Mouse (Mus musculus): Measurements from ENCODE around the gene Adam23.
A peak's percentile ranks its signal among the peaks of the same experiment; 100 is the strongest.

Adam23 gene

GRCm38 (mm10) chr1:63445656-63446046, at the start of gene Adam23:
Adam23 (plus strand) TSS chr1:63445891.
- peak; percentile 84 for DNase-seq

GRCm38 (mm10) chr1:63401130-63401529, 44.6 kb upstream of the Adam23 start:
- no peak for DNase-seq

GRCm38 (mm10) chr1:63403601-63404000, 42.1 kb upstream of the Adam23 start:
- DNase-seq, result peak; percentile 27

GRCm38 (mm10) chr1:63408344-63408743, 37.3 kb upstream of the Adam23 start:
- no peak for DNase-seq

- no peak for DNase-seq
Observed at GRCm38 (mm10) chr1:63418491-63418890, 27.2 kb upstream of the Adam23 start.

- no peak for DNase-seq
Observed at GRCm38 (mm10) chr1:63430668-63431067, 15.0 kb upstream of the Adam23 start.

GRCm38 (mm10) chr1:63431166-63431565, 14.5 kb upstream of the Adam23 start:
- no peak for DNase-seq

- no peak for DNase-seq
Observed at GRCm38 (mm10) chr1:63431842-63432241, 13.8 kb upstream of the Adam23 start.

- no peak for DNase-seq
Observed at GRCm38 (mm10) chr1:63434052-63434451, 11.6 kb upstream of the Adam23 start.

- DNase-seq, result no peak
Observed at GRCm38 (mm10) chr1:63437529-63437928, 8.2 kb upstream of the Adam23 start.

- DNase-seq, result no peak
Observed at GRCm38 (mm10) chr1:63442186-63442585, 3.5 kb upstream of the Adam23 start.

- DNase-seq, result no peak
Observed at GRCm38 (mm10) chr1:63442616-63443015, 3.1 kb upstream of the Adam23 start.

GRCm38 (mm10) chr1:63445149-63445609, 512 bp upstream of the Adam23 start:
- DNase-seq, result peak; percentile 42

GRCm38 (mm10) chr1:63446047-63446704, 485 bp downstream of the Adam23 start:
- no peak for DNase-seq

GRCm38 (mm10) chr1:63446721-63447120, 1.0 kb downstream of the Adam23 start:
- DNase-seq, result no peak

GRCm38 (mm10) chr1:63450091-63450490, 4.4 kb downstream of the Adam23 start:
- no peak for DNase-seq

GRCm38 (mm10) chr1:63453332-63453887, 7.7 kb downstream of the Adam23 start:
- no peak for DNase-seq

- no peak for DNase-seq
Observed at GRCm38 (mm10) chr1:63457801-63458519, 12.3 kb downstream of the Adam23 start.

- no peak for DNase-seq
Observed at GRCm38 (mm10) chr1:63459151-63459550, 13.5 kb downstream of the Adam23 start.

- no peak for DNase-seq
Observed at GRCm38 (mm10) chr1:63459926-63460325, 14.2 kb downstream of the Adam23 start.

- DNase-seq, result no peak
Observed at GRCm38 (mm10) chr1:63464441-63464840, 18.8 kb downstream of the Adam23 start.

GRCm38 (mm10) chr1:63473272-63473671, 27.6 kb downstream of the Adam23 start:
- DNase-seq, result no peak

- DNase-seq, result no peak
Observed at GRCm38 (mm10) chr1:63473696-63474095, 28.0 kb downstream of the Adam23 start.

GRCm38 (mm10) chr1:63478946-63479345, 33.3 kb downstream of the Adam23 start:
- no peak for DNase-seq

Data from right cerebral cortex, postnatal 4 days (tissue).